Mouse (Mus musculus): ENCODE results near the gene Lrrc49. TPM values are rescaled to one million over a fixed set of nuclear protein-coding genes. Genes with fewer than 3 reads are reported as not detected.

The Lrrc49 gene
- polyA plus RNA-seq, 1 experiment: 73.5 TPM

DNA sequence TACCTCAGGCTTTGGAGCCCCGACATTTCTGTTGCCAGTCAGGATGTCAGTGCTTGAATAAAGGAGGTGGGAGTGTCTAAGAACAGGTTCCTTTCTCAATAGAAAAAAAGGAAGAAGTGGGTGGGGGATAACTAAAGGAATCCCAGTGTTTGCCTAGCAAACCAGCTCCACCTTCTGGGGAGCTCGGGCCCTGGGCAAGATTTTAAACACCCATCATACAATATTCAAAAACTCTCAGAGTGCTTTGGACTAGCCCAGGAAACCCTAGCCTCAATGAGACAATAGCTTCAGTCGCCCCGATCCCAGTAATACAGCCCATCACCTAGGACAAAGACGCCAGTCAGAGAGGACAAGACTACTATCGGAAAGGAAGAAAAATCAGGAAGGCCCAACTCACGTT lies 543 bp downstream of the Lrrc49 start:
- Histone ChIP-seq H3K4me3 (ENCODE audit: insufficient read depth, low read length) (peak overlapping the region; percentile 63), H3K27ac (ENCODE audit: insufficient read depth, low read length) (peak overlapping the region; percentile 26), H3K4me1 (ENCODE audit: control insufficient read depth, insufficient read depth, low read length) (peaks cover 5% of the 10 kb centered on the region; the same call in 1 of the 2 replicates)
- TF ChIP-seq POLR2A (IDR thresholded peaks at IDR 0.05; ENCODE audit: extremely low read depth, insufficient read depth, low read length) (peak; percentile 12; the same call in 1 of the 2 replicates), CTCF (IDR thresholded peaks at IDR 0.05; ENCODE audit: extremely low read depth, insufficient read depth, low read length) (peak; percentile 28; the same call in 1 of the 2 replicates)

GRCm38 (mm10) chr9:60682753-60683152 lies 5.2 kb downstream of the Lrrc49 start:
- no peak overlapping the region for H3K27ac ChIP-seq (ENCODE audit: insufficient read depth, low read length)

GRCm38 (mm10) chr9:60681005-60681404 lies 7.0 kb downstream of the Lrrc49 start:
- TF ChIP-seq POLR2A (IDR thresholded peaks at IDR 0.05; ENCODE audit: extremely low read depth, insufficient read depth, low read length) (no peak), CTCF (IDR thresholded peaks at IDR 0.05; ENCODE audit: extremely low read depth, insufficient read depth, low read length) (0 out of 2 replicates have a peak, but pooled peaks have one; percentile 15)
- H3K4me1 ChIP-seq (ENCODE audit: control insufficient read depth, insufficient read depth, low read length): peaks cover 7% of the 10 kb centered on the region
- no peak overlapping the region for H3K4me3 ChIP-seq (ENCODE audit: insufficient read depth, low read length)

More at GRCm38 (mm10) chr9:60682753-60683152, 5.2 kb downstream of the Lrrc49 start:
- TF ChIP-seq CTCF (IDR thresholded peaks at IDR 0.05; ENCODE audit: extremely low read depth, insufficient read depth, low read length): no peak
- TF ChIP-seq POLR2A (IDR thresholded peaks at IDR 0.05; ENCODE audit: extremely low read depth, insufficient read depth, low read length): no peak
- no peak overlapping the region for H3K4me3 ChIP-seq (ENCODE audit: insufficient read depth, low read length)
- H3K4me1 ChIP-seq (ENCODE audit: control insufficient read depth, insufficient read depth, low read length): peaks cover 7% of the 10 kb centered on the region; the same call in 1 of the 2 replicates

GRCm38 (mm10) chr9:60678913-60679312 lies 9.0 kb downstream of the Lrrc49 start:
- H3K4me3 ChIP-seq (ENCODE audit: insufficient read depth, low read length): no peak overlapping the region
- TF ChIP-seq POLR2A (IDR thresholded peaks at IDR 0.05; ENCODE audit: extremely low read depth, insufficient read depth, low read length): no peak
- TF ChIP-seq CTCF (IDR thresholded peaks at IDR 0.05; ENCODE audit: extremely low read depth, insufficient read depth, low read length): no peak
- no peak overlapping the region for H3K27ac ChIP-seq (ENCODE audit: insufficient read depth, low read length)
- peaks cover 5% of the 10 kb centered on the region for H3K4me1 ChIP-seq (ENCODE audit: control insufficient read depth, insufficient read depth, low read length)

More at GRCm38 (mm10) chr9:60681005-60681404, 7.0 kb downstream of the Lrrc49 start:
- H3K27ac ChIP-seq (ENCODE audit: insufficient read depth, low read length): no peak overlapping the region

DNA sequence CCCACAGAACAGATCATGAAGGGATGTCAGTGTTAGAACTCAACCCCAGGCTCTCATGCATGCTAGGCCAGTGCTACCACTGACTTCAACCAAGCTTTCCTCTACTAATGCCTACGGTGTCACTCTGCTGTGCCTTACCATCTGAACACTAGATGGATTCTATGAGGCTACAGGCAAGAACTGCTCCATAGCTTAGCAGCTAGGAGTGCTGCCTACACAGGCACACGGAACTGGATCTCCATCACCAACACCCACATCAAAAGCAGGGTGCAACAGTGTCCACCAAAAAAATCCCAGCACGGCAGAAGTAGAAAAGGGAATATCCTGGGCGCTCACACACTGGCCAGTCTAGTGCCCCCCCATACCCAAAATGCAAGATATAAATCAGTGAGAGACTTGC lies 11.5 kb downstream of the Lrrc49 start:
- Histone ChIP-seq H3K4me3 (ENCODE audit: insufficient read depth, low read length) (no peak overlapping the region), H3K4me1 (ENCODE audit: control insufficient read depth, insufficient read depth, low read length) (peaks cover 7% of the 10 kb centered on the region), H3K27ac (ENCODE audit: insufficient read depth, low read length) (no peak overlapping the region)
- TF ChIP-seq POLR2A (IDR thresholded peaks at IDR 0.05; ENCODE audit: extremely low read depth, insufficient read depth, low read length) (no peak), CTCF (IDR thresholded peaks at IDR 0.05; ENCODE audit: extremely low read depth, insufficient read depth, low read length) (no peak)

DNA sequence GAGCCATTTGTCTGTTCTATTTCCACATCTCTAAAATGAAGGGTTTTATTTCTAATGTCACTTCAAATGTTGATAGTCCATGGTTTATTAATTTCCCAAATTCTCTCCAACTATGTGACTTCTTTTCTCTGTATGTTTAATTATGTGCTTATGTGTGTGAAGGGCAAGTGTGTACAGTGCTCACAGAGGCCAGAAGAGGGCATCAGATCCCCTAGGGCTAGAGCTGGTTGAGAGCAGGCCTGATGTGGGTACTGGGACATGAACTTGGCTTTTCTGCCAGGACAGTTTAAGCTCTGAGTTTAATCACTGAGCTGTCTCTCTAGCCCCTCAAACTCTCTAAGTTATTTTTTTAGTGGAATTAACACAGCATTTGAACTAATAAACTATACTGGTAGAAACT lies 13.2 kb downstream of the Lrrc49 start:
- no peak overlapping the region for H3K4me3 ChIP-seq (ENCODE audit: insufficient read depth, low read length)
- H3K27ac ChIP-seq (ENCODE audit: insufficient read depth, low read length): no peak overlapping the region
- H3K4me1 ChIP-seq (ENCODE audit: control insufficient read depth, insufficient read depth, low read length): peaks cover 7% of the 10 kb centered on the region
- no peak for TF ChIP-seq POLR2A (IDR thresholded peaks at IDR 0.05; ENCODE audit: extremely low read depth, insufficient read depth, low read length)
- TF ChIP-seq CTCF (IDR thresholded peaks at IDR 0.05; ENCODE audit: extremely low read depth, insufficient read depth, low read length): peak; percentile 41

DNA sequence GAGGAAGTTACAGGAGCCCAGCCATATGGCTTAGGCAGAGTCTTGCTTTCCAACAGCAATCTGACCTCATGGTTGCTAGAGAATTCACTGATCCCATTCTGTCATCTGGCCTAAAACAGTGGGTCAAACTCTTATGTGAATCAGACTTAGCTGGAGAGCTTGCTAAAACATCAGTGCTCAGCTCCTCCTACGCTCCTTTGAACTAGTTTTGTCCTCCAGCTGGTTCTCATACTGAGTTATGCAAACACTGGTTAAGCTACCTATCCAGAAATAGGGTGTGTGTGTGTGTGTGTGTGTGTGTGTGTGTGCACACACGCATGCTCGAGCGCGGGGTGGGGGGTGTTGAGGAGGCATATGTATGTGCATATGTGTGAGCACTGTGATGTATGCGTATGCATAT lies 15.4 kb downstream of the Lrrc49 start:
- TF ChIP-seq POLR2A (IDR thresholded peaks at IDR 0.05; ENCODE audit: extremely low read depth, insufficient read depth, low read length): no peak
- TF ChIP-seq CTCF (IDR thresholded peaks at IDR 0.05; ENCODE audit: extremely low read depth, insufficient read depth, low read length): no peak
- Histone ChIP-seq H3K27ac (ENCODE audit: insufficient read depth, low read length) (no peak overlapping the region), H3K4me1 (ENCODE audit: control insufficient read depth, insufficient read depth, low read length) (peaks cover 5% of the 10 kb centered on the region), H3K4me3 (ENCODE audit: insufficient read depth, low read length) (no peak overlapping the region)

DNA sequence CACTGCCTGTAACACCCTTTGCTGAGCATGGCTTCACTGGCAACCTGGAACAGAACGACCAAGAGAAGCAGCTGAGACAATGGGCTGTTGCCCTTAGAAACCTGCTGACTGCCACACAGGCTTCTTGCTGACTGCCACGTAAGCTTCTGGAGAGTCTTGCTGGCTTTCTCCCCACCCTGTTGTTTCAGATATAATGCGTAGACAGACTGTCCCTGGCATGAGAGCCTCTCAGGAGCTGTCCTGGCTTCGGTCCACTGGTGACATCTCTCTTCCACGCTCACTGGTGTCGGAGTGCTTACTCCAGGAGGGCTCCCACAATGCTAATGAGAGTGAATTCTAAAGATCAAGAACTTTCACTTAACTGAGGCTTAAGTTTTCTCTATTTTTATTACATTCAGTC lies 19.1 kb downstream of the Lrrc49 start:
- peaks cover 4% of the 10 kb centered on the region for H3K4me1 ChIP-seq (ENCODE audit: control insufficient read depth, insufficient read depth, low read length)
- TF ChIP-seq POLR2A (IDR thresholded peaks at IDR 0.05; ENCODE audit: extremely low read depth, insufficient read depth, low read length) (no peak), CTCF (IDR thresholded peaks at IDR 0.05; ENCODE audit: extremely low read depth, insufficient read depth, low read length) (no peak)
- no peak overlapping the region for H3K4me3 ChIP-seq (ENCODE audit: insufficient read depth, low read length)
- no peak overlapping the region for H3K27ac ChIP-seq (ENCODE audit: insufficient read depth, low read length)

DNA sequence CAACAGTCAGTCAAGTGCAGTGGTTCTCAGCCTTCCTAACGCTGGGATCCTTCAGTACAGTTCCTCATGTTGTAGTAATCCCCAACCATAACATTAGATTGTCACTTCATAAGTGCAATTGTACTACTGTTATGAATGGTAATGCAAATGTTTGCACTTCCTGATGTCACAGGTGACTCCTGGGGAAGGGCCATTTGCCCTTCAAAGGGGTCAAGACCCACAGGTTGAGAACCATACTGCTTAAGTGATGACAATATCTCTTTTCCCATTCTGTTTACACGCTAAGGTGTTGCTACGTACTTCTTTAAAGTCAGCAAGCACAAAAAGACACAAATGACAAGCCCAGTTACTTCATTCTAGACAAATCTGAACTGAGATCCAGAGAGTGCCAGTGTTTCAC lies 22.4 kb downstream of the Lrrc49 start:
- no peak for TF ChIP-seq CTCF (IDR thresholded peaks at IDR 0.05; ENCODE audit: extremely low read depth, insufficient read depth, low read length)

GRCm38 (mm10) chr9:60664866-60665265 lies 23.1 kb downstream of the Lrrc49 start:
- Histone ChIP-seq H3K4me3 (ENCODE audit: insufficient read depth, low read length) (no peak overlapping the region), H3K27ac (ENCODE audit: insufficient read depth, low read length) (no peak overlapping the region)

More for the DNA sequence above, 22.4 kb downstream of the Lrrc49 start:
- Histone ChIP-seq H3K27ac (ENCODE audit: insufficient read depth, low read length) (no peak overlapping the region), H3K4me1 (ENCODE audit: control insufficient read depth, insufficient read depth, low read length) (peaks cover 7% of the 10 kb centered on the region), H3K4me3 (ENCODE audit: insufficient read depth, low read length) (no peak overlapping the region)

More at GRCm38 (mm10) chr9:60664866-60665265, 23.1 kb downstream of the Lrrc49 start:
- H3K4me1 ChIP-seq (ENCODE audit: control insufficient read depth, insufficient read depth, low read length): peaks cover 7% of the 10 kb centered on the region
- TF ChIP-seq CTCF (IDR thresholded peaks at IDR 0.05; ENCODE audit: extremely low read depth, insufficient read depth, low read length) (no peak), POLR2A (IDR thresholded peaks at IDR 0.05; ENCODE audit: extremely low read depth, insufficient read depth, low read length) (no peak)
